Mouse (Mus musculus): ENCODE results near the gene Strn. TPM values are rescaled to one million over a fixed set of nuclear protein-coding genes. Genes with fewer than 3 reads are reported as not detected.

Gene Strn
- polyA plus RNA-seq, 1 experiment from 2014 or later = 6.7 TPM

DNA sequence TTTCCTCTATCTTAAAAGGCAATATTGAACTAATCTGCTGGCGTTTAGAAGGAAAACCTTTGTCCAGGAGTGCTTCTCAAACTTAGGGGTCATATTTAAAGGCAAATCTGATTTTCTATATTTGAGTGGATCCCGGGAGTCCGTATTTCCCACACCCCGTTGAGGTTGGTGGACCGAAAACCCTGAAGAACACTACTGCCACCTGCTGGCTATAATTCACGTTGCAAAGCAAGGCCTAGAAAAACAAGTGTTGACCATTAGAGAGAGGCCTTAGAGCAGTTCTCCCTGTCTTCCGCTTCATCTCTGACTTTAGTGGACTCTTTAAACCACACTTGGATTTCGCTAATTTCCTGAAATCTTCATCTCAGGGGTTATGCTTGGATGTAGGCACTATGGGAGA is 133.1 kb downstream of the Strn start:
- ATAC-seq (ENCODE audit: low FRiP score) = peak; percentile 55; the same call in 1 of the 2 replicates
- H3K4me1 ChIP-seq (ENCODE audit: control insufficient read depth, insufficient read depth, low read length) = peaks cover 5% of the 10 kb centered on the region

DNA sequence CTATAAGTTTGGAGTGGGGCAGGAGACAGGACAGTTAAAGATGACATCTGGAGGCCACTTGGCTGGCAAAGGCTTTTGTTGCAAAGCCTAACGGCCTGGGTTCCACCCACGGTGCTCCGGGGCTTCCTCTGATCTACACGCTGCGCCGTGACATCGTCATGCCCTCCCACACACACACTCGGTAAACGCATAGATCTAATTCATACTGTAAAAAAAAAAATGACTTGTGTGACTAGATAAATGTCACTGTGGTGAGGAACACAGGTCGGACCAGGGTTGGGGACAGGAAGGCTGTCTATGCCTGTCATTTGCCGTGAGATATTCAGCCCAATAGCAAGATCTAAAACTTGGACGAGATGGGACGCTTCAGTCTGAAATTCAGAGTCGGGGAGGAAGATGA is 134.7 kb downstream of the Strn start:
- H3K4me1 ChIP-seq (ENCODE audit: control insufficient read depth, insufficient read depth, low read length) = peaks cover 5% of the 10 kb centered on the region
- no peak overlapping the region for H3K27ac ChIP-seq (ENCODE audit: low read depth, low read length)
- no peaks in the 10 kb centered on the region for H3K9me3 ChIP-seq (ENCODE audit: control insufficient read depth, low read length)
- H3K4me2 ChIP-seq = no peak overlapping the region
- peak; percentile 20; the same call in 1 of the 2 replicates for ATAC-seq (ENCODE audit: low FRiP score)
- no peak overlapping the region for H3K4me3 ChIP-seq (ENCODE audit: low read depth, low read length)
- no peaks in the 10 kb centered on the region for H3K36me3 ChIP-seq (ENCODE audit: control insufficient read depth, insufficient read depth, low read length)
- H3K9ac ChIP-seq (ENCODE audit: low read length) = no peak overlapping the region
- no peaks in the 10 kb centered on the region for H3K27me3 ChIP-seq (ENCODE audit: control insufficient read depth, insufficient read depth, low read length)
- WGBS = 90% methylated on average over 14 of the region's 14 CpGs
- no peak for DNase-seq (ENCODE audit: low spot score, missing footprints)

More for the DNA sequence above, 133.1 kb downstream of the Strn start:
- no peaks in the 10 kb centered on the region for H3K36me3 ChIP-seq (ENCODE audit: control insufficient read depth, insufficient read depth, low read length)
- peak; percentile 98 for DNase-seq (ENCODE audit: low spot score, missing footprints)
- no peak overlapping the region for H3K4me3 ChIP-seq (ENCODE audit: low read depth, low read length)
- no peaks in the 10 kb centered on the region for H3K27me3 ChIP-seq (ENCODE audit: control insufficient read depth, insufficient read depth, low read length)
- no peak overlapping the region for H3K27ac ChIP-seq (ENCODE audit: low read depth, low read length)
- 45% methylated on average over 8 of the region's 8 CpGs for WGBS
- no peak overlapping the region for H3K4me2 ChIP-seq
- H3K9ac ChIP-seq (ENCODE audit: low read length) = no peak overlapping the region
- H3K9me3 ChIP-seq (ENCODE audit: control insufficient read depth, low read length) = no peaks in the 10 kb centered on the region

DNA sequence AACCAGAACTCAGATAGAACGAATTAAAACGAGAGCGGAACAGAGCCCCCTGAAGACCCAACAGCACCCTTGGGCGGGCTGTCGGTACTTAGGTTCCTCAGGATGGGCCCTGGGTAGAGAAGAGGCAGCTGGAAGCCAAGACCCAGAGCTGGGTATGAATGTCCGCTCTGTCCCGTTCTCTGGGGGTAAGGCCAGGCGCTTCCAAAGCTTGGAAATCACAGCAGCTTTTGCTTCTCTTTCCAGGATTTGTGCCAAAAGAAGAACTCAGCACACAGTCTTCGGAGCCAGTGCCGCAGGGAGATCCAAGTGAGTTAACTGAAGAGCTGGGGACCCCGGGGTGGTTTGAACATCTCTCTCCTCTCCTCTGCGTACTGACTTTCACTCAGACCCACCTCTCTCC is 135.4 kb downstream of the Strn start:
- Histone ChIP-seq H3K27ac (ENCODE audit: low read depth, low read length) (no peak overlapping the region), H3K4me1 (ENCODE audit: control insufficient read depth, insufficient read depth, low read length) (peaks cover 5% of the 10 kb centered on the region), H3K36me3 (ENCODE audit: control insufficient read depth, insufficient read depth, low read length) (no peaks in the 10 kb centered on the region), H3K4me3 (ENCODE audit: low read depth, low read length) (no peak overlapping the region), H3K9ac (ENCODE audit: low read length) (no peak overlapping the region), H3K4me2 (no peak overlapping the region), H3K27me3 (ENCODE audit: control insufficient read depth, insufficient read depth, low read length) (no peaks in the 10 kb centered on the region), H3K9me3 (ENCODE audit: control insufficient read depth, low read length) (no peaks in the 10 kb centered on the region)
- ATAC-seq (ENCODE audit: low FRiP score) (no peak), DNase-seq (ENCODE audit: low spot score, missing footprints) (peak; percentile 87)
- WGBS = 77% methylated on average over 12 of the region's 12 CpGs

DNA sequence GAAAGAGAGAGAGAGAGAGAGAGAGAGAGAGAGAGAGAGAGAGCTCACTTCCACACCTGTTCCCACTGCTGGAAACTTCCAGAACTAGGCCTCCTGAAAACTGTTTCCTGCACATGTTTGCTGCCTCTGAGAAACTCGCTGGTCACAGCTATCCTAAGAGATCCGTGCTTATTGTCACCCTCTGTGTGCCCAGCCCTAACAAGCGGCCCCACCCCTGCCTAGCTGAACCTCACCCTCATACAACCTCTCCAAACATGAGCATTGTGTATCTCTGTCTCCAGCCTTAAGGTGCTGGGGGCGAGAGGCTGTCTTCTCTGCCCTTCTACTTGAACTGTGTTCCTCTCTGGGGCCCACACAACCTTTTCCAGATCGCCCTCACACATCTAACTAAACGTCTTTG is 136.0 kb downstream of the Strn start:
- H3K4me3 ChIP-seq (ENCODE audit: low read depth, low read length) = no peak overlapping the region
- no peak overlapping the region for H3K4me2 ChIP-seq
- H3K4me1 ChIP-seq (ENCODE audit: control insufficient read depth, insufficient read depth, low read length) = peaks cover 5% of the 10 kb centered on the region
- H3K9ac ChIP-seq (ENCODE audit: low read length) = no peak overlapping the region
- no peaks in the 10 kb centered on the region for H3K9me3 ChIP-seq (ENCODE audit: control insufficient read depth, low read length)
- no peaks in the 10 kb centered on the region for H3K27me3 ChIP-seq (ENCODE audit: control insufficient read depth, insufficient read depth, low read length)
- DNase-seq (ENCODE audit: low spot score, missing footprints) = no peak
- H3K36me3 ChIP-seq (ENCODE audit: control insufficient read depth, insufficient read depth, low read length) = no peaks in the 10 kb centered on the region
- H3K27ac ChIP-seq (ENCODE audit: low read depth, low read length) = no peak overlapping the region
- 75% methylated on average over 6 of the region's 6 CpGs for WGBS
- no peak for ATAC-seq (ENCODE audit: low FRiP score)

Other genes with a start within 250 kb of the Strn start
- 4.8 and 5.8 TPM in 2 replicates for gene Vit, start 229.1 kb downstream of the Strn start, polyA plus RNA-seq (2014; fragmentation: Nextera tagmentation; extraction: Ambion mirVana)
- gene Heatr5b, start 98.2 kb upstream of the Strn start, polyA plus RNA-seq (2014; fragmentation: Nextera tagmentation; extraction: Ambion mirVana) = 15.5 and 17.9 TPM in 2 replicates
- gene Gpatch11, start 98.4 kb upstream of the Strn start, polyA plus RNA-seq (2014; fragmentation: Nextera tagmentation; extraction: Ambion mirVana) = 40.8 and 45.4 TPM in 2 replicates
- gene Eif2ak2, start 145.4 kb upstream of the Strn start, polyA plus RNA-seq (2014; fragmentation: Nextera tagmentation; extraction: Ambion mirVana) = 4.0 and 4.4 TPM in 2 replicates
- gene Sult6b1, start 169.8 kb upstream of the Strn start, polyA plus RNA-seq (2014; fragmentation: Nextera tagmentation; extraction: Ambion mirVana) = not detected in 2 replicates
- gene Cebpzos, start 179.3 kb upstream of the Strn start, polyA plus RNA-seq (2014; fragmentation: Nextera tagmentation; extraction: Ambion mirVana) = 121 and 126 TPM in 2 replicates
- 63.9 and 64.8 TPM in 2 replicates for gene Cebpz, start 199.9 kb upstream of the Strn start, polyA plus RNA-seq (2014; fragmentation: Nextera tagmentation; extraction: Ambion mirVana)
- 53.9 and 54.2 TPM in 2 replicates for gene Ndufaf7, start 199.9 kb upstream of the Strn start, polyA plus RNA-seq (2014; fragmentation: Nextera tagmentation; extraction: Ambion mirVana)